Mouse (Mus musculus) megakaryocyte progenitor cell, adult 5-6 weeks (primary cell): ENCODE results near the gene Ceacam15. TPM values are rescaled to one million over a fixed set of nuclear protein-coding genes. Genes with fewer than 3 reads are reported as not detected.
A peak's percentile ranks its signal among the peaks of the same experiment; 100 is the strongest.

Experiments used
- ATAC-seq: replicated peaks from 2 replicates; pipeline ENCODE4 v1.8.0; 2016; ENCODE audit warnings: mild to moderate bottlenecking, moderate TSS enrichment, inconsistent platforms; ENCODE audit not compliant: poor library complexity
- total RNA-seq, 2 experiments: library from RNA; stranded (forward) in 1 of 2; stranded (reverse) in 1 of 2; fragments of 157-497, 149-512 nt in 1 of 2; fragments of 200-1000 nt in 1 of 2; gene quantifications; 2 replicates each; pipeline versions ENCODE4 v1.2.3 to v1.2.4; 2015 to 2017

The Ceacam15 gene
- total RNA-seq, 2 experiments from 2014 or later = not detected

DNA sequence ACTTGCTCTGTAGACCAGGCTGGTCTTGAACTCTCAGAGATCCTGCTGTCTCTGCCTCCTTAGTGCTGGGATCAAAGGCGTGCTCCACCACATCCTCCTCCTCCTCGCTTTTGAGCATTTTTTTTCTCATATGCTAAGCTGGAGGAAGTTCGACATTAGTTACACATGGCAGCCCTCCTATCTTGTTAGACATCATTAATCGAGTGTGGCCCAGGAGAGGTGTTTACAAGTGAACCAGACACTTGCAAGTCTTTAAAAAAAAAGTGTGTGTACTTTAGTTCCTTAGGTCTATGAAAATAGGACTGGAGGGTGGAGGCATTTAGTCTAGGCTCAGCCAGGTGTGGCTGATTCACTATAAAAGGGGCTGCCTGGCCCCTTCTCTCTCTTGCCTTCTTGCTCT, 44.5 kb downstream of the Ceacam15 start:
- no peak for ATAC-seq

GRCm38 (mm10) chr7:16629598-16630296, 45.8 kb downstream of the Ceacam15 start:
- peak; percentile 62 for ATAC-seq

- peak; percentile 95 for ATAC-seq
Observed at GRCm38 (mm10) chr7:16628096-16628771, 47.3 kb downstream of the Ceacam15 start.

DNA sequence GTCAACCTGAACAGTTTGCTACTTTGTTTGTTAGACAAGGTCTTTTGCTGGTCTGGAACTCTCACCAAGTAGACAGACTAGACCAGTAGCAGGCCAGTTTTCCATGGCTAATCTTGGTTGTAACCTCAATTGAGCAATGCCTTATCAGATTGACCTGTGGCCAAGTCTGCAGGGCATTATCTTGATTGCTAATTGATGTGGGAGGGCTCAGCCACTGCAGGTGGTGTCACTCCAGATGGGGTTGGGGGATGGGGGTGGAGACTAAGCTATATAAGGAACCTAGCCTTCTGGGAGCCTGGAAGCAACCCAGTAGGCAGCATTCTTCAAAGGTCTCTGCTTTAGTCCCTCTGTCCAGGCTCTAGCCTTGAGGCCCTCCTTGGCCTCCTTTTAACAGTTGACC, 51.8 kb downstream of the Ceacam15 start:
- no peak for ATAC-seq

DNA sequence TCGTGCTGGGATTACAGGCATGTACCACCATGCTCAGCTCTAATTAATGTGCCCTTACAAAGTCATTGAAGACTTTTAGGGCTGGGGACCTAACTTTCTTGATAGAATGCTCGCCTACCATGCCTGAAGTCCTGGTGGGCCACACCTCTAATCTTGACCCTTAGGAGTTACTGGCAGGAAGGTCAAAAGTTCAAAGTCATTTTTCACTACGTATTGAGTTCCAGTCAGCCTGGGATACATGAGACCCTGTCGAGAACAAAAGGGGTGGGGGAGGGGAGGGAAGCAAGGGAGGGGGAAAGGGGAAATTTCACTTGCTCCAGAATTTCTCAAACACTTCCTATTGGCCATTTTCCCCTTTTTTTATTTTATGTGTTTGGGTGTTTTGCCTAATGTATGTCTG, 52.4 kb downstream of the Ceacam15 start:
- no peak for ATAC-seq

Other genes with a start within 250 kb of the Ceacam15 start
- 34.6 and 42.5 TPM in 2 replicates for gene Tmem160, start 222.9 kb downstream of the Ceacam15 start, total RNA-seq (2015)
- 9.5 and 13.5 TPM in 2 replicates for gene Tmem160, start 222.9 kb downstream of the Ceacam15 start, total RNA-seq (2017)
- gene Npas1, start 198.0 kb downstream of the Ceacam15 start, total RNA-seq (2015) = not detected in 2 replicates
- gene Npas1, start 198.0 kb downstream of the Ceacam15 start, total RNA-seq (2017) = not detected in 2 replicates
- gene Arhgap35, start 60.7 kb downstream of the Ceacam15 start, total RNA-seq (2015) = 9.1 and 9.2 TPM in 2 replicates
- 4.6 and 6.7 TPM in 2 replicates for gene Arhgap35, start 60.7 kb downstream of the Ceacam15 start, total RNA-seq (2017)
- gene Ceacam9, start 46.2 kb upstream of the Ceacam15 start, total RNA-seq (2015) = not detected in 2 replicates
- gene Ceacam9, start 46.2 kb upstream of the Ceacam15 start, total RNA-seq (2017) = not detected in 2 replicates
- gene Ap2s1, start 62.7 kb upstream of the Ceacam15 start, total RNA-seq (2015) = 162 and 164 TPM in 2 replicates
- gene Ap2s1, start 62.7 kb upstream of the Ceacam15 start, total RNA-seq (2017) = 73.9 and 88.7 TPM in 2 replicates
- 73.2 and 79.5 TPM in 2 replicates for gene Slc1a5, start 105.6 kb upstream of the Ceacam15 start, total RNA-seq (2015)
- gene Slc1a5, start 105.6 kb upstream of the Ceacam15 start, total RNA-seq (2017) = 39.1 and 48.3 TPM in 2 replicates
- gene Strn4, start 140.2 kb upstream of the Ceacam15 start, total RNA-seq (2015) = 28.2 and 39.0 TPM in 2 replicates
- gene Strn4, start 140.2 kb upstream of the Ceacam15 start, total RNA-seq (2017) = 40.0 and 43.5 TPM in 2 replicates
- gene Fkrp, start 141.0 kb upstream of the Ceacam15 start, total RNA-seq (2015) = 11.5 and 13.1 TPM in 2 replicates
- 9.8 and 14.3 TPM in 2 replicates for gene Fkrp, start 141.0 kb upstream of the Ceacam15 start, total RNA-seq (2017)
- gene Prkd2, start 167.2 kb upstream of the Ceacam15 start, total RNA-seq (2015) = 6.2 and 8.8 TPM in 2 replicates
- 6.0 and 8.8 TPM in 2 replicates for gene Prkd2, start 167.2 kb upstream of the Ceacam15 start, total RNA-seq (2017)
- gene Dact3, start 199.6 kb upstream of the Ceacam15 start, total RNA-seq (2015) = not detected in 2 replicates
- 0.04 and 0.17 TPM in 2 replicates for gene Dact3, start 199.6 kb upstream of the Ceacam15 start, total RNA-seq (2017)
- not detected in 2 replicates for gene Gng8, start 216.1 kb upstream of the Ceacam15 start, total RNA-seq (2015)
- not detected in 2 replicates for gene Gng8, start 216.1 kb upstream of the Ceacam15 start, total RNA-seq (2017)
- gene Ptgir, start 230.8 kb upstream of the Ceacam15 start, total RNA-seq (2015) = 2.1 and 2.6 TPM in 2 replicates
- 1.8 and 4.0 TPM in 2 replicates for gene Ptgir, start 230.8 kb upstream of the Ceacam15 start, total RNA-seq (2017)
- 125 and 150 TPM in 2 replicates for gene Calm3, start 248.4 kb upstream of the Ceacam15 start, total RNA-seq (2015)
- 419 and 440 TPM in 2 replicates for gene Calm3, start 248.4 kb upstream of the Ceacam15 start, total RNA-seq (2017)